Mouse (Mus musculus): ENCODE data around the gene Ccdc82. TPM values are rescaled to one million over a fixed set of nuclear protein-coding genes. Genes with fewer than 3 reads are reported as not detected.

Gene Ccdc82
- total RNA-seq (2017), result 39.3 and 49.8 TPM in 2 replicates

DNA sequence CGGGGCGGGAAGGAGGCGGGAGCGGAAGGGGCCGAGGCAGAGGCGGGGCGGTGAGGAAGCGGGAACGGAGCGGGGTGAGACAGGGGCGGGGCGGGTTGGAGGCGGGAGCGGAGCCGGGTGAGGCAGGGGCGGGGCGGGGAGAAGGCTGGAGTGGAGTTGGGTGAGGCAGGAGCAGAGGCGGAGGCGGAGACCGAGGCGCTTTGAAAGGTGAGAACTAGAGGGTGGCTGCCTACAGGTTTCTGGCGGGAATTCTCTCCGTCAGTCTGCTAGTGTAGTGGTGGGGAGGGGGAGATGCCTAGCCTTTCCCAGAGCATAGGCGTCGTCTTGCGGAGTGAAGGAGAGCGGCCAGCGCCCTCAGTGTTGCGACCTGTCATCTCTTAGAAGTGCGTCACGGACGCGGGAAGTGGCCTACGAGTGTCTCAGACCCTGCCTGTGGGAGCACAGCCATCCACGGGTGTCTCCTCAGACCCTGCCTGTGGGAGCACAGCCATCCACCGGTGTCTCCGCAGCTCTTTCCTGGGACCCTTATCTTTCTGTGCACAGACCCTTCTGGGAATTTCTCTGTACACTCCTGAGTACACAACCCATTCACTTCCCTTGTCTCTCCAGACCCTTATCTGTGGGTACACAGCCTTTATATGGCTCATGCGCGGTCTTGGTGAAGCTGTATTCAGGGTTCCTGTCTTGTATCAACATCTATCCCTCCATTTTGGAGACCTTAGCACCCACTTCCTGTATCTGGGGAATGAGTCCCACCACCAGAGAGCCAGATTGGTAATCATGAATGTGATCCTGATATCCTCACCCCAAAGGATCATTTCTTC, at the start of gene Ccdc82:
TSS of gene Ccdc82 (plus strand) at position 141 of the 824 bp plus-strand sequence.
- peak; percentile 91 for ATAC-seq (replicated peaks; ENCODE audit: low read depth, poor library complexity, severe bottlenecking)

DNA sequence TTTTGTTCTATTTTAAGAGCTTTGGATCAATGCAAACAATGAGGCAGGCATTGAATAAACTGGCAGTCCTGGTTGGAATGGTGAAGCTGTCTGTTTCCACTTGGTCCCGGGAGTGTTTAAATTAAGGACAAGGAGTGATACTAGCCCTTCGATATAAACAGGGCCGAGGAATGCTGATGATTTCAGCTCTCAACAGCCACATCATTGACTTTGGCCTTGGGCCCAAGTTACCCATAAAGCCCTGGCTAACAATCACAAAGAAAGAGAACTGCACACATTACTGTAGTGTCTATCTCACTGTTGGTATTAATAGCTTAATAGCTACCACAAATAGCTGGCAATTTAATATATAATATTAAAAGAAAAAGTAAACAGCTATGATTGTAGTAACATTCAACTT, 46.7 kb upstream of the Ccdc82 start:
- no peak for ATAC-seq (replicated peaks; ENCODE audit: low read depth, poor library complexity, severe bottlenecking)

DNA sequence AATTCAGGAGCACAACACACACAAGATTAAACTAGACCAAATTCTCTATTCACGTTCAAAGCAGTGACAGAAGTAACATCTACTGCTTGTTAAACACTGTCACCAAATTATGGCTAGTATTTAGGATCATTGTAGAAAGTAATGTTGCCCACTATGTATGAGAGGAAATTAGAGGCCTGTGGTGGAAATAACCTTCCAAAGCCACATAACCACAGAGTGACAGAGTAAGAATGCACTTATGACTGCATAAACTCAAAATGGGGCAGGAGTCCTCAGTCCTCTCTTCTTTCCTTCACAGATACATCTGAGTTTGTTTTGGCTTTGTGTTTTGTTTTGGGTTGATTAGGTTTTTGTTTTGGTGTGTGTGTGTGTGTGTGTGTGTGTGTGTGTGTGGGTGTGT, 43.6 kb upstream of the Ccdc82 start:
- peak; percentile 77 for ATAC-seq (replicated peaks; ENCODE audit: low read depth, poor library complexity, severe bottlenecking)

DNA sequence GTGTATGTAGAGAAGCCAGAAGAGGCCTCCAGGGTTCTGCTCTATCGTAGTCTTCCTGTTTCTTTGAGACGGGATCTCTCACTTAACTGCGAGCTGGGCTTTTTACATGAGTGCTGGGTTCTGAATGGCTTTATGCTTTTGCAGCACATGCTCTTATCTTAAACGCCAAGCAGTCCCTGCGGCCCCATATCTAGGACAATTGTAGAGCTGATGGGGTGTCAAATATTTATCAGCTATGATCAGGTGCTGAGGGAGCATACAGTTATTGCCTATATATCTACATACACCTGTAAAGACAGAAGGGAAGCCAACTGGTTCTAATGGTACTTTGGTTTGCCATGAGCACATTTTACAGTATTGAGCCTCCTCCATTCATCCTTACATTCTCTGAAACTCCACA, 43.1 kb upstream of the Ccdc82 start:
- ATAC-seq (replicated peaks; ENCODE audit: low read depth, poor library complexity, severe bottlenecking), result 0 out of 2 replicates have a peak, but pooled peaks have one; percentile 18

DNA sequence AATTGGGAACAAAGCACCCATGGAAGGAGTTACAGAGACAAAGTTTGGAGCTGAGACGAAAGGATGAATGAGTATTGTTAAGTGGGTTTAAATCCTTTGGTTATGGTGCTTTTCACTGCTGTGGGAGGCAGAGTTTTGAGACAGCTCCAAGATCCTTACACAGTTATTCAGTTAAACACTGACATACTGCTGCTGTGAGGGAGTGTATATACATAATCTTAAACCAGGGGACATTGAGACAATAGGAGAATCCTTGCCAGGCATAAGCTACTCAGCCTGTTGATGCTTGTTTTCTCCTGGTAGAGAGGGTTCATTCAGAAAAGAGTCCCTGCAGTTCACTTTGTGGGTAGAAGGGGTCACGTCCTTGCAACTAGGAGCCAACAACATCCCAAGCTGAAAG, 40.4 kb upstream of the Ccdc82 start:
- no peak for ATAC-seq (replicated peaks; ENCODE audit: low read depth, poor library complexity, severe bottlenecking)

DNA sequence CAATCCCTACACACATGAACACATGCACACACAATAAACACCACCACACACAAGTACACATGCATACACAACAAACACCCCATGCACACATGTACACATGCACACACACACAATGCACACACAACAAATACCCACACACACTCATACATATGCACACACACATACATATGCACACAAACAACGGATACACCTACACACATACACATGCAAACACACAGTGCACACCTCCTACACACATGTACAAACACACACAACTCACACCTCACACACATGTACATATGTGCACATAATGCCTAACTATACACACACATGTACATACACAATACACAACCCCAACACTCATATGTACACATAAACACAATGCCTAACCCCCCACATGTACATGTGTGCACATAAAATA, 20.9 kb upstream of the Ccdc82 start:
- ATAC-seq (replicated peaks; ENCODE audit: low read depth, poor library complexity, severe bottlenecking), result no peak

DNA sequence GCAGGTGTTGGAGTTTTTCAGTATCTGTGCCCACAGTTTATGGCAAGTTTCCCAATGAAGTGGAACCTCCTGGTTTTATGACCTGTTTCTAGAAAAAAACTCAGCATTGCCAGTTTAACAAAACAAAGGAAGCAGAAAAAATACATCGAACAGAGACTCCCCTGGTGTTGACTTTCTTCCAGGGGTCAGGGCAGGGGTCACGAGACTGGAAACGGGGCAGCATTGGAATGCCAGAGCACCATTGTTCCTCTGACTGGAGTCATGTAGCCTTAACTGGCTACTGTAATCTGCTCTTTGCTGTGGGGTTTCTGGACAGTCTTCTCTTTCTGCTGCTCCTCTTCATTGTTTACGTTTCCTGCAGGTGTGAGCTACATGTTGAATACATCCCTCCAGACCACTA, 16.2 kb upstream of the Ccdc82 start:
- ATAC-seq (replicated peaks; ENCODE audit: low read depth, poor library complexity, severe bottlenecking), result no peak

DNA sequence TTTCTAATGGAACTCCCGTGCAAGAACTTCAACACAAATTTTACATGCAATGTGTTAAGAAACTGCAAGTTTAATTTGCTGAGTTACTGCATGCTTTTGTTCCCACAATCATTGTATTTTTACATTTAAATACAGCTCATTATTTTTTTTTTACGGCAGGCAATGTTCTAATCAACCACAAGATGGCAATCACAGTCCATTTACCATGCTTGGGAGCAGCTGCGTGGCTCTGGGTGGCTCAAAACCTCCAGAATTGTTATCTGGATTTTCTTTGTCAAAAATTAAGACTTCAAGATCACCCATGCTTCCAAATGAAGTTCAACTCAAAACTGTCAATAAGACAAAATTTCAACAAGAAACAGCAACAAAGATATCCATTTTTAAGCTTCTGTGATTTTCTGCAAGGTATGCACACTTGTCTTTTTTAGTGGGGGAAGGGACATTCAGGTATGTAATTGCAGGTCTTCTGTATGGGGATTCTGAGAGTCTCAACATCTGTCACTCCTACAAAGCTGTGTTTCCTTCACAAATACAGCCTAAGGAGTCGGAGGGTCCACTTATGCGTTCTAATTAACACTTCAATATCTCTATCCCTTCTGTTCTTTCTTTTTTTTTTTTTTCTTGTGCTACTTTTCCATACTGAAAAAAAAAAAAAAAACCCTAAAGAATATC, 15.1 kb upstream of the Ccdc82 start:
- ATAC-seq (replicated peaks; ENCODE audit: low read depth, poor library complexity, severe bottlenecking), result peak; percentile 87

DNA sequence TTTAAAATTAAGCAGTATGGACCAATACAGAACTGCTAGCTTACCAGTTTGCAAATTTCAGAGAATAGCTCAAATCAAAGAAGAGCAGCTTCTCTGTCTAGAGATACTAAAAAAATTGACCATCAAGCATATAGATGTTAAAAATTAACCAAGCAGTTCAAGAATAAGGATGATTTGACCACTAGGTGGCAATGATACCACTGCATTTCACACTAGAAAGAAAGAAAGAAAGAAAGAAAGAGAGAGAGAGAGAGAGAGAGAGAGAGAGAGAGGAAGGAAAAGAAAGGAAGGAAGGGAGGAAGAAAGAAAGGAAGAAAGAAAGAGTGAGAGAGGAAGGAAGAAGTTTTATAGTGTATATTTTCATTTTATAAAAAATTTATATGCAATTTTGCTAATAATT, 4.4 kb upstream of the Ccdc82 start:
- ATAC-seq (replicated peaks; ENCODE audit: low read depth, poor library complexity, severe bottlenecking), result no peak

DNA sequence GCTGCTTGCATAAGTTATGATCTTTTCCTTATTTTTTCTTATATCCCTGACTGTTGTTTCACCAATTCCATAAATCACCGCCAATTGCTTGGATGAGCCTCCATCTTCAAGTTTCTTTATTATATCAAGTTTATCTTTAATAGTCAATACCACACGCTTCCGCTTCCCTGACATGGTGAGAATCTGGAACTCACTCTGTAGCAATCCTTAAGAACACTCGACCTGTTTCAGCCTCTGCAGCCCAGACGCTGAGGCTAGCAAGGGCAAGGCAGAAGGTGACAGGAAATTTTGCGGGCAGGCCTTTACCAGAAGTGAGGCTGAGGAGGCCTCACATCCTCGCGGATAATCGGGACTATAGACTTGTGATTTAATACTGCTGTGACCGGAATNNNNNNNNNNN, 1.3 kb upstream of the Ccdc82 start, which contains the start of gene Jrkl:
TSS of gene Jrkl (minus strand) at position 349 of the 400 bp plus-strand sequence.
- ATAC-seq (replicated peaks; ENCODE audit: low read depth, poor library complexity, severe bottlenecking), result peak; percentile 66

DNA sequence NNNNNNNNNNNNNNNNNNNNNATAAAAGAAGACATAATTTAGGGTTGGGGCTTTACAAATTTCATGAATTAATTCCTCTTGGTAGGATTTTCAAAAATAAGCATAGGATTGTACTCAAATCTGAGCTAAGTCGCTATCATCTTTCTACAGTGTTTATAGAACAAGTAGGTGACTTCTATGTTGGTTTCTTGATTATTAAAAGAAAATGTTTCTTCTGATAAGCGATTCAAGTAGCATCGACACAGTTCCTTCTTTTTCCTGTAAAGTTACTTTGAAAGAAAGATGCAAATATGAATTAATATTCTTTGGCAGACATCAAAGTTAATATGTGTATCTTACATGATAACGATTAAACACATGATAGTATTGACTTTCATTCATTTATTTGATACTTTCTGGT, 1.3 kb downstream of the Ccdc82 start:
- ATAC-seq (replicated peaks; ENCODE audit: low read depth, poor library complexity, severe bottlenecking), result no peak

DNA sequence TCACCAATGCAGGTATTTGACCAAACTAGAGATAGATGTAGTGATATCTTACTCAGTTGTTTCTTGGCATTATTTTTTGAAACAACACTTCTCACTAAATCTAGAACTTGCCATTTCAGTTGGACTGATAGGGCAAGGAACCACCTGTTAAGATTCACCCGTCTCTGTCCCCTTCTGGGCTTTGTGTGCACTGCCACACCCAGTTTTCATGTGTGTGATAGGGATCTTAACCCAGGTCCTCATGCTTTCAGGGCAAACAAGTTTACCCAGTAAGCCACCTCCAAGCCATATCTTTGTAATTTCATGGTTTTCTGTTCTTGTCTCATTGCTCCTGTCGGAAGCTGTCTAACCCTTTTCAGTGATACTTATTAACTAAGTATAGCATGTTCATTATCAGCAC, 4.5 kb downstream of the Ccdc82 start:
- no peak for ATAC-seq (replicated peaks; ENCODE audit: low read depth, poor library complexity, severe bottlenecking)

DNA sequence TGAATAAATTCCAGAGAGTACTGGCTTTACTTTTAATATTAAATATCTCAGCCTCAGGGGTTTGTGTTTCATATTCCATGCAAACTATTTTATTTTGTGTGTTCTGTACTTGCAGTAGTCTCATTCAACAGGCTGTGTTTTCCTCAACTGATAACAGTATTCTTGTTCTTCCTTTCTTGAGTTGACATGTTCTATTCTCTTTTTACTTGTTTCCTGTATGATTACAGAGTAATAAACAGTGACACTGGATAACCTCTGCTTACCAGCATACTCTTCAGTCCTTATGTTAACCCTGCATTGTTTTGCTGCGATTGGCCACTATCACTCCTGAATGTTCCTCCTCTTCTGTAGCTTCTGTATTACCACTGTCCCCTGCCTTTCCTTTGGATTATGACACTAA, 10.0 kb downstream of the Ccdc82 start:
- ATAC-seq (replicated peaks; ENCODE audit: low read depth, poor library complexity, severe bottlenecking), result no peak

DNA sequence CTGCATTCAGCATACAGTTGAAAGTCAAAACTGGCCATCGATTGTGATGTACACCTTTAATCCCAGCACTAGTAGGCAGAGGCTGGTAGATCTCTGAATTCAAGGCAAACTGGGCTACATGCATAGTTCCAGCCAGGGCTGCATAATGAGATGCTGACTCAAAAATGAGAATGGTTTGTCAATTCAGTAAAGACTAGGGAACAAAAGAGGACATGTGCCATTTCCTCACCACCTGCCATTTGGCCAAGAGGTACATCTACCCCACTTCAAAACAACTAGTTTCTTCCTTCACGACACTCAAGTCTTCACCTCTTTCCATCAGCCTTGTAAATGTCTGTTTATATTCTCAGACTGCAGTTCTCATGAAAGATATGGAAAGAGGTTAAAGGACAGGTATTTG, 11.4 kb downstream of the Ccdc82 start:
- no peak for ATAC-seq (replicated peaks; ENCODE audit: low read depth, poor library complexity, severe bottlenecking)

DNA sequence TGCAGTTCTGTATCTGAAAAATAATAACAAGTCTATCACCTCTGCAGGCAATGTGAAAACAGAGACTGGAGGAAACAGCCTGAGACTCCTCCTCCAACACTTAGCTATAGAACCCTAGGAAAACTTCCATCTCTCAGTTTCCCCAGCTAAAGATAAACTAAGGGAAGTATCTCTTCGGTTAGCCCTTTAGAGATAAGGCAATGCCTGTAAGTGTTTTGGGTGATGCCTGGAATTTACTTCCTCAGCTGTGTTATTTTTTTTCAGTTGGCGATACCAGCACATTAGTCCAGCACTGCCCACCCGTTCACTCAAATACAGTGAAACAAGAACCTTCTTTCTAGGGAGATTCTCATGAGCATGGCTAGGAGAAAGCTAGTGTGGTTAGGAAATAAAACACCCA, 14.2 kb downstream of the Ccdc82 start:
- no peak for ATAC-seq (replicated peaks; ENCODE audit: low read depth, poor library complexity, severe bottlenecking)

DNA sequence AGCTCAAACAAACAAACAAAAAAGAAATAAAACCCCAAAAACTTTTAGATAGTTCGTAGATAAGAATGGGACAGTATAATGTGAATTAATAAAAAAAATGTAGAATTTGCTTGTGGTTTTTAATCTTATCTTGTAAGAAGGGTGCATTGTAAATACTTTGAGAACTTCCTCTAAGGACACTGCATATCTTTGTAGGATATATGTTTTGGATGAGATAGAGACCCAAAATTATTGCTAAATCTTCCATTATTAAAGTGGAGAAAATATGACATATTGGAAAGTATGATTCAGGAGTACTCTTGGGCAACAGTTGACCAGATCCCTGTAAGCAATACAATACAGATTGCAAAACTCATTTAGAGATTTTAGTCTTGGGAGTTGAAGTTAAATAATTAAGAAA, 26.5 kb downstream of the Ccdc82 start:
- ATAC-seq (replicated peaks; ENCODE audit: low read depth, poor library complexity, severe bottlenecking), result no peak

DNA sequence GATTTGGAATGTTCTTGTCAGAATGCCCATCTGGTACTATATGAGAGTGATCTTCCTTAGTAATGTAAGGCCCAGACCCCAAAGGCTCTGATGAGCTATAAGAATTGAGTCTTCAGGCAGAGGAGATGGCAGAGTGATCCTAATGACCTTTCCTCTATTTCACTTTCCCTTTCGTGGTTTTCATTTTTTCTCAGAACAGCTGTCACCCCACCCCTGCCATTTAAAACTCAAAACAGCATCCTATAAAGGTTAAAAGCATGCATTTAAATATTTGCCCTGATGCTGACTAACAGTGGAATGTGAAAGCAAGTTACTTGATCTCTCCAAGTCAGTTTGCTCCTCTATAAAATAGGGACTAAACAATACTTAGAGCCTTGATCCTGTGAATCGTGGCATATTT, 40.7 kb downstream of the Ccdc82 start:
- ATAC-seq (replicated peaks; ENCODE audit: low read depth, poor library complexity, severe bottlenecking), result no peak

DNA sequence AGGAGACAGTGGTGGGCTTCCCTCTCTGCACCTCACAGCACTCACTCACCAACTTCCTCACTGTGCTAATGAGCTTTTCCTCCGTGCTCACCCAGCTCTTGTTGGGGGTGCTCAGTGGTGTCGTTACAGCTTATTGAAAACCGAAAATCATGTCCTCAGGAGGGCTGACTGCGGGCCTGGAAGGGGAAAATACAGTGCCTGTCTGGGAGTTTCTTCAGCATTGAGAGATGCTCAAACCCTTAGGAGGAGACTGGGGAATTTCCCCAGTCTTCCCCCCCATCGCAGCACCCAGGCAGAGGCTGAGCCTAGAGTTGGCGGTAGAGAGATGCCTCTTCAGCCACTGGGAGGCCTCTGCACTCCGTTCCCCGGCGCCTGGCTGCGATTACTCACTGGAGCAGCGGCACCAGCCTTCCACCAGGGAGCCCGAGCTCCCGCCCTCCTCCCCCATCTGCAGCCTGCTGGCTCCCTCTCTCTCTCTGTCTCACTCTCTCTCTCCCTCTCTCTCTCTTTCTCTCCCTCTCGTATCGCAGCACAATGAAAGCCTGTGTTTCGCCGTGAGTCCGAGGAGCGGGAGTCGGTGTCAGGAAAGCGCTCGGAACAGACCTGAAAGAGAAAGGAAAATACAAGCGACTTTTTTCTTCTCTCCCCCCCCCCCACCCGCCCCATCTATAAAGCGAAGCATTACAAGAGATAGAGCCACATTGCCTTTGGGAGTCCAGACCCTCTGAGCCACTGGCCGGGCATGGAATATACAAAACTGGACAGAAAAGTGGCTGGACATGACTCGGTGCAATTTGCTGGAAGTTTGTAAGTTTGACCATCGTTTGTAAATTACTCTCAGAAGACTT, 49.7 kb downstream of the Ccdc82 start:
- ATAC-seq (replicated peaks; ENCODE audit: low read depth, poor library complexity, severe bottlenecking), result peak; percentile 81

DNA sequence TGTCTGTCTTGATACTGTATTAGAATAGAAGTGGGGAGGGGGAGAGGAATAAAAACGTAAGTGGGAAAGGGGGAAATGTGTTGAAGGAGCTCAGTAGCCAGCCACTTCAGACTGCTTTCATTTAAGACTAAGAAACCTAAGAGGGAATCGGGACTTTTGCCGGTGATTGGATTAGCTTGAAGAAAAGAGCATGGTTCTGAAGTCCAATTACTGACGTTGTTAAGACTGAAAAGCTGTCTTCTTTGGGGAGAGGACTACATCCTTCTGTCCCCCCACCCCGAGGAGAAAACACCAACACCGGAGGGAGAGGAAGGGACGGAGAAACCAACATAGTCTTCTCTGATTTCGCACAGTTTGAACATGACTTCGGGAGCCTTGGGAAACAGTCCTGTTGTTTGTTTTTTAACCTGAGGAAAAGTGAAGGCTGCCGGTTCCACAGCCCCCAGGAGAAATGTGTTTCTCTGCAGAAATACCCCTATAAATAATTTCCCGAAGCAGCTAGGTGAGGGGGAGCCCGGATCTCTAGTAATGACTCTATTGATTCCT, 50.4 kb downstream of the Ccdc82 start:
- ATAC-seq (replicated peaks; ENCODE audit: low read depth, poor library complexity, severe bottlenecking), result no peak

All from common myeloid progenitor, adult 5-6 weeks (primary cell).